Mouse (Mus musculus): Measurements from ENCODE around the gene Gm3336.

DNA sequence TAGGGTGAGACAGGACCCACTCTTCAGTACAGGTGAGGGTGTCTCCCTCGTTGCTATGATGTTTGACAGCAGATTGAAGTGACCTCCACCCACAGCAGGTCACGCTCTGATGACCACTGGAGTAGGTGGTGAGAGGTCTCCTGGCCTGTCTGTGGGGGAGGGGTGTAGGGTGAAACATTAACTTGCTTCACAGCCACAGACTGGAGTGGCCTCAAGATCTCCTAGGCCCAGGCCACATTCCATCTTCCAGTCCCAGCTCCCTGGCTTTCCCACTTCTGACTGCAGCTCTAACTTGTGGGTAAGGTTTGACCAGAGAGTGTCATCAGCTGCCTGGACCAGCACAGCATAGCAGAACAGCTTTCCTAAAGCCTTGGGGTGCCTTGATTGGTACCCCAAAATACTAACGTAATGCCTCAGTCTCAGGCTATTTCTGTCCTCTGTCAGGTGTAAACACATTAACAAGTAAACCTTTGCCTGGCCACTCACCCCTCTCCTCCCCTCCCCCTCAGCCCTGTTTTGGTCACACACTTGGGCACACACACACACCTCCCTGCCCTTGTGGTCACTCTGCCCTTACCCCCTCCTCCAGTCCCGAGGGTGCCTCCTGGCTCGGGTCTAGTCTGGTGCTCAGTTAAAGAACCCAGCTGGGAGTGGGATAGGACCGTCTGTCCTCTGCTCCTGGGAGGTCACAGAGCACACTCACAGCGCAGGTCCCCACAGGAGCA, 5.3 kb downstream of the Gm3336 start, which contains the start of gene Pde4c:
- no peak for TF ChIP-seq CTCF (IDR thresholded peaks at IDR 0.05; ENCODE audit: low read depth)
- no peak for TF ChIP-seq EP300 (IDR thresholded peaks at IDR 0.05; ENCODE audit: low read depth)
